Mouse (Mus musculus): ENCODE results near the gene Ttc22.

Ttc22 gene

DNA sequence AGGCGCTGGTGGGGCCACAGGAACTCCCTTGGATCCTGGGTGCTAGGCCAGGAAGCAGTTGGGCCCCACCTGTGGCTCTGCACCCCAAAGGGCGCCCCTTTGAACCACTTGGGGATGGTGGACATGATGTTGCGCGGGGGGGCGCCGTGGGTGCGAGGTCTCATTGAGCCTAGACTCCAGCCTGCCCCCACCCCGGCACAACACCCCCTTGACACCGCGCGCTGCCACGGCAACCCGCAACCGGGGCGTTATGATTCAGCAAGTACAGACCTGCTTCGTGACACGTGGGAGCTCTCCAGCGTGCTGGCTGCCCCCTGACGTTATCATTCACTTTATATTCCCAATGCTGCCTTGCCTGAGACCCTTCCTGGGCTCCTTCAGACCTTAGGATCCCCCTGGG lies 5.2 kb upstream of the Ttc22 start, which contains the start of gene Lexm:
TSS of gene Lexm (minus strand) at position 186 of the 400 bp plus-strand sequence.
- DNase-seq = no peak

DNA sequence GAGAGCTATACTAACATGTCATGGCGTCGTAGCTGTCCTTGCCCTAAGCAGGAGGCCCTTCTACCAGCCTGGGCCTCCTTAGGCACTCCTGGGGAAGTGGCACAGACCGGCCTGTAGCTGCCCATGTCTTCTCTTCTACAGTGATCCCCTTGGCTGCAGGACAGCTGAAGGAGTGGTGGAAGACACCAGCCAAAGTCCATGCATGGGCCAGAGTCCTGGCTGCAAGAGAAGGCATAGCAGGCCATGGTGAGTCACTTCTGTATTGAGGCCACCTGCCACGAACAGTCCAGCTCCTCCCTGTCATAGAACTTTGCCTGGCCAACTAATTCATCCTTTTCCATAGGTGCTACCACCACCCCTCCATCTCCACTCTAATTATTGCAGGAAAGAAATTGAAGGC lies 3.3 kb upstream of the Ttc22 start:
- DNase-seq = no peak

DNA sequence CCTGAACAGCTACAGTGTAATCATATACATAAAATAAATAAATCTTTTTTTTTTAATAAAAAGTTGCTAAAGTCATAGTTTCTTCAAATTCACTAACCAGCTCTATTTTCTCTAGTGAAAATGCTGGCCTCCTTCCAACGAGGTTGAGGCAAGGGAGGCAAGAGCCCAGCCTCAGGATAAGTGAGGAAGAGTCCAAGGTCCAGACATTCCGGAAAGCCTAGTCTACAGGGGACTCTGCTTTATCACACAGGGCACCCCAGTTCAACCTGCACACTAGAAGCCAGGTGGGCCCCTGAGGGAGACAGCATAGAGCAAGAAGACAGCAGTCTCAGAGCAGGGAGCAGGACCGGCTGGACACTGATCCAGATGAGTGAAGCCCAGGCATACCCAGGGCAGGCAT lies 804 bp upstream of the Ttc22 start:
- DNase-seq = no peak

DNA sequence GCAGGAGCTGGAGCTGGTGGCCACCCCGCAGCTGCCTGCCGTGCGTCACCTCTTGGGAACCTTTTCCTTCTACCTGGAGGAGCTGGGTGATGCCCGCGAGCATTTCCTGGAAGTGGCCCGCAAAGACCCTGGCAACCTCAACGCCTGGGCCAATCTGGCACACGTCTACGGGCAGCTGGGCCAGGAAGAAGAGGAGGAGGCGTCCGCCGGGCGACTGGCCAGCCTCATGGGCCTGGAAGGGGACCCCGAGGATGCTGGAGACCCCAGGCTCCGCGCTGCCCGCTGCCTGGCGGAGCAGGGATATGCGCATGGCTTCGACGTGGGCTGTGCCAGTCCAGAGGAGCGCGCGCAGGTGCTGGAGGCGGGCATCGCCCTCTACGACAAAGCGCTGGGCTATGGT lies 480 bp downstream of the Ttc22 start:
- no peak for DNase-seq

DNA sequence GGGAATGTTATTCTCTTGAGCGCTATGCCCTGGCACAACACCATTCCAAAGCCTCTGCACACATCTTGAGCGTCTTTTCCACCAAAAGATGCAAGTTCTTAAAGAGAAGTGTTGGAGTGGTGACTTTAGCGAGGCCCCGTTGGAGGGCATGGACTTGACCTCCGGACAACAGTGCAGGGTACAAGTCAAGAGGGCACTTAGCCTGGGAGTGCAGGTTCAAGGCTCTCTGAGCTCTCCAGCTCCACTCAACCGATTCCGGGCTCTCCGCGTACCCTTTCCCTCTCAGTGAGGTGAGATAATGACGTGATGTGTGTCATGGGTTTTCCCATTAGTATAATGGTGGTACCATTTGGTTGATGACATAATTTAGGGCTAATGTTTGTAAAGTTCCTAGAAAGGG lies 2.0 kb downstream of the Ttc22 start:
- DNase-seq = no peak

DNA sequence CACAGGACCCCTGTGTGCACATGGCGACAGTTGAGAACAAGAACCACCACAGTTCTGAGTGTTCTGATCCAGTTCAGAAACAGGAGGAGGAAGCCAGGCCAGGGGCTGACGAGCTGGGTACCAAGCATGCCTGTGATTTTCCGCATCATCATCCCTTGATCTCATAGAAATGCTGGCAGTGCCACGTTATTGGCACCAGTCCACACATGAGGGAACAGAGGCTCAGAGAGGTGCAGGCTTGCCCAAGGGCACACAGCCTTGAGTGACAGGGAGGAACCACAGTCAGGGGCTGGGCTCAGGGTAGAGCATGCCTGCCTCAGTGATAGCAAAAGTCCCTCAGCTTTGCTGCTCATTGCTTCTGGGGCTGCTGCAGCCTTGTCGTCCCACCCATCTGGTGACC lies 5.6 kb downstream of the Ttc22 start:
- DNase-seq = no peak

DNA sequence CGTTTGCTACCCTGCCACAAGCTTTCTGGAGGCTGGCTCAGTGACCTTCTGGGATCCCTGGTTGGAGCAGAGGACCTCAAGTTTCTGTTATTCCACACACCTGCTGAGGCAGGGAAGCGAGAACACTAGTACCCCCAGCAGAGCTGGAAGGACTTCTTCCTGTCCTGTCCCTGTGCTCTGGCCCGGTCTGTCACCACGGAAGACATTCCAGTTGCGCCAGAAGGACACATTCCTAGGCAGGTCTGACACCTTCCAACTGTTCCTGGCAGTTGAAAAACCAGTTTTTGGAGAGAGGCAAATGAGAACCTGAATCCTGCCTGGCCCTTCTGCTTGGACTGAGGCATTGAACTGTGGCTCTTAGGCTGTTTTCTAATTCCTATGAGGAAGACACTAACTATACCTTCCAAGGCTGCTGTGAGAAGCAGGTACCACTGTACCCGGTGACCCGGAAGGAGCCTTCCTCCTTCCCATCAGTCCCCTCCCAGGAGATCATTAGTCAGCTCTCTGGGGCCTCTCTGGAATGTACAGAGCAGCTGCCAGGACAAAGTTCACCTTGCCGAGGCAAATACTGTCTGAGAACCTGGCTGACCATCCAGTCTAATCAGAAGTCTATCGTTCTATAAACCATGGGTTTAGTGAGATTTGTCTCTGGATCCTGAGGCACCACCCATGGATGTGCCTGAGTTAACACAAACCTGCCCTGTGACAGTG lies 6.6 kb downstream of the Ttc22 start:
- no peak for DNase-seq

DNA sequence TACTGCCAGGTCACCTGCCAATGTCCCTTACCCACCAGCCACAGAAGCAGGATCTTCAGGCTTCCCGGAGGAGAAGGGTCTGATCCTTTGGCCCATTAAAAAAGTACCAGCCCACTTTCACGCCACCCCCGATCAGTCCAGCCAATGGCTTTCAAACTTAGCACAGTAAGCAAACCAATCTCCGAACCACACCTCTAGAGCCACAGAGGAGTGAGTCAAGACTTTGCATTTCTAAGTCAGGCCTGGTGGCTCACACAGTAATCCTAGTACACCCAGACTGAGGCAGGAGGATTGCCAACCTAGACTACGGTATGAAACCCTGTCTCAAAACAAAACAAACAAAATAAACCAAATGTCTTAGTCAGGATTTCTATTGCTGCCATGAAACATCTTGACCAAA lies 7.1 kb downstream of the Ttc22 start:
- no peak for DNase-seq

DNA sequence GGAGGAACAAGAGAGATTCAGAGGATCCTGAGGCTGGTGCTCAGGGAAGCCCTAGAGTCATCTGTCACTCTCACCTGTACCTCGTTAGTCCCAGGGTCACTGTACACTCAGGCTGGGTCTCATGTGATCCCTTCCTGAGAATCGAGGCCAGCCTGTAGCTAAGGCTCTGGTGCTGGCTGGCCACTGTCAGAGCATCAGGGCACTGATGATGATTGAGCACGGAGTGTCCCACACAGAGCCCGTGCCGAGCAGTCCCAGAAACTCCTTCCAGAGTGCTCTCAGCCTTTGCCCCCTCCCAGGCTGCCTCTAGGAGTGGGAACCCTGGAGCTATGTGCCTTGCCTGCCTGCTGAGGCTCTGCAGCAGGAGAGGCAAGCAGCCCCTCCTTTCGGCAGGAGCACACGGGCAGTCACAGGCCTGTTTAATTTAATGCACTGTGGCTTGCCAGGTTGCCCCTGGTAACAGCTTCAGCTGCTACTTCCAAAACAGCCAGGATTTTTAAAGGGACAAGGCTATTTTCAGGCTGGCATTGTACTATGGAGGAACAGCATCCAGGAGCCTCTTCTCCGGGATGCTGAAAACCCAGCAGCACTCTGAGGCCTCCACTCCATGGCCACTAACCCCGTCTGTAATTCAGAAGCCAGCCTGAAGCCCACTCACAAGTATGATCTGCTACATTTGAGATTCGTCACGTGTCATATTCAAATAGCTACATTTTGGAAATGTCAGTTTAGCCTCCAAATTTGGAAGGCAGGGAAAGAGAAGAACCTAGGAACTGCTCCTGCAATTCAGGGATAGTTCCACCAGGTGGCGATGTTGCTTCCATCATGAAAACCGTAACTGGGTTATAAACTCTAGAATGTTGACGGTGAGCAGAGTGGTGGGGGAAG lies 8.3 kb downstream of the Ttc22 start:
- DNase-seq = peak; percentile 72

DNA sequence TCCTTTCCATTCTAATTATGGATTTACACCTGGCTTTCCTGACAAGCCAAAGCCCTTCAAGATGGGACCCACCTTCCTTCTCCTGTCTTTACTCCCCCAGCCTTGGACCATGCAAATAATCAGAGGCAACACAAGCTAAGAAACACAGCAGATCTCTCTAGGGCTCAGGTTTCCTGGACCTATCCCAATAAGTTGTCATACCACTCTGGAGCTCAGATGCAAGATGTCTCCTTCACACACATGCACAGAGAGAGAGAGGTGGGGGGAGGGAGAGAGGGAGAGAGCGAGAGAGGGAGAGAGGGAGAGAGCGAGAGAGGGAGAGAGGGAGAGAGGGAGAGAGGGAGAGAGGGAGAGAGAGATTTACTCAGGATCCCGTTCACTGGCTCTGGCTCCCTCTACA lies 10.1 kb downstream of the Ttc22 start:
- no peak for DNase-seq

DNA sequence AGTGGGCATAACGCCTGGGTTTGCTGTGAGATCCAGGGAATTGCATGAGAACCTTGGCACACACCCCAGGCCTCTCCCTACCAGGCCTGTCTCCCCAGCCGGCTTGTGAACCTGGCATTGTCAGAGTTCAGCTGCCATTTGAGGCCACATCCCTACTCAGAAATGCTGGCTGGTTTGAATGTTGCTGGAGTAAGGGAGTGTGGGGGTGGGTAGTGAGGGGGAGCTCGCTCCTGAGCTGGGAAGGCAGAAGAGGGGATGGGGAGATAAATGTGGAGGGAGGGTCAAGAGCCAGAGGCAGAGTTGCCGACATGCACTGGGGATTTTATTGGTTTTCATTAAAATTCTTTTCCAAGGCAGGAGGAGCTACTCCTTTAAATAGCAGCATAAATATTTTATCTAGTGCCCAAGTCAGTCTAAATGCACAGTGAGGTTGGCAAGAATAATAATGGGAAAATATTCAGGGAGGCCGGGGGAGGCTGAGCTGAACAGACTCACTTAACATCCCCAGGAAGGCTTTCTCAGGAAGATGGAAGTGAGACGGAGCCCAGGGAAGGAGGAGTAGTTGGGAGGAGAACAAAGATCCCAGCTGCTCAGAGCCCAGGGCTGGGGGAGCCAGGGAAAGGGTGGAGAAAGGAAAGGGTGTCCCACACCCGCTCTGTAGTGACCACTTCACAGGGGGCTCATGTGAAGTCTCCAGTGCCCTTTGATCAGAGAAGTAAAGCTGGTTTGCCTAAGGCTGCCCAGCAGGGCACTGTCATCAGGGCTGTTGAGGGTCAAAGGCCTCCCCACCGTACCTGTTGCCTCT lies 11.3 kb downstream of the Ttc22 start:
- no peak for DNase-seq

DNA sequence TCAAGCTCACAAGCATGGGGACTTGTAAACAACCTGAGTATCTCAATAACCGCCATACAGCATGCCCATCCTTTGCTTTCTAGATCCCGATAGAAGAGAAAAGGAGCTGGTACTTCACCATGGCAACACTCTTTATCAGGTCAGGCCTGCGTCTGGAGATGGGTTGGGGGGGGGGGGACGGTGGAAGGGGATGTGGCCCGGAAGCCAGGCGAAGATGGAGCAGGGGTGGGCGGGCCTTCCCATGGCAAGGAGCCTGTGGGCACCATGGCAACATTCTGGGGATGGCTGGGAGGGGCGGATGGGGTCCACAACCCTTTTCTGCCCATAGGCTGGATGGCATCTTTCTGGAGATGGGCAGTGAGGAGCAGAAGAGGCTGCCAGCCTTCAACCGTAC lies 11.9 kb downstream of the Ttc22 start:
- no peak for DNase-seq

DNA sequence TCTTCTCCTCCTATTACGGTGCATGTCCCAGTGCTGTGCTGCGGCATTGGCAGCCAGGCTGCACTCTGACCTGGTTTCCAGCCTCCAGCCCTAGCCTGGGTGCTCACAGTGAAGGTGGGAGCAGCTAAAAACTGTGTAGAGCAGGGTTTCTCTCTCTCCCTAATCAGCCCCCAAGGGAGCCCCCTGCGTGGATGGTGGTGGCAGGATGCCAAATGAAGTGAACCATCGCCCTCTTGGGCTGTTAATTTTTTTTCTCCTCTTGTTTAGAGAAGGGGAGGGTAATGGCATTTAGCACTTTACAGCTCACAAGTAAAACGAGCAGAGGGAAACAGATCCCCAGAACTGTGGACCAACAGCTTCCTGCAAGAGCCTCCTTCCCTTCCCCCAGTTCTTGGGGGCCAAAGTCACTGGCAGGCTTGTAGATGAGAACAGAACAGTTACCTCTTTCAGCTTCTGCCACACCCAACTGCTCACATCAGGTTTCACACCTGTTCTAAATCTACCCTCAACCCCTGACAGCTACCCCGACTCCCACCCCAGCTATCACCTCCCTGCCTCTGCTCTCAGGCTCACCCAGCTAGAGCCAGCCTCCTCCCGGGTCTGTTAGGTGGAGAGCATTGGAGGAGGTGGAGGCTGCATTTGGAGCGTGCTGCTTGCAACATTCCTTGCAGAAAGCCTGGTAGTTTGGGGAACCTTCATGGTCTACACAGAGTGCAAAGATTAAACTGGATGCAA lies 21.4 kb downstream of the Ttc22 start:
- no peak for DNase-seq

DNA sequence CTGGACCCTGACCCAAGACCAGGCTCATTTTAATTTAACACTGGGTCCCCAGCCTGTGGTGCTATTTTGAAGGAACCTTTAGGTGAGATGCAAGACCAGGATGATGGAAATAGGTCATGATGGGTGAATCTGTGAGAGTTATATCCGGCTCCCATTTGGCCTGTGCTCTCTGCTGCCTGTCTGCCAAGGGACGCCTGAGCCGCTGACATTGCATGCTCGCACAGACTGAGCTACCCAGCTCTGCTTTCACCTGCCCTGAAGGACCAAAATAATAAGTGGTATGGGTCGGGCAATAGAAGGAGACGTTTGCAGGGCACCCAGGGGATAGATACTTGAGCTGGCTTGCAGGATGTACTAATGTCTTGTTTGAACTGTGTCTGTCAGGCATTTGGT lies 22.0 kb downstream of the Ttc22 start:
- DNase-seq = no peak

DNA sequence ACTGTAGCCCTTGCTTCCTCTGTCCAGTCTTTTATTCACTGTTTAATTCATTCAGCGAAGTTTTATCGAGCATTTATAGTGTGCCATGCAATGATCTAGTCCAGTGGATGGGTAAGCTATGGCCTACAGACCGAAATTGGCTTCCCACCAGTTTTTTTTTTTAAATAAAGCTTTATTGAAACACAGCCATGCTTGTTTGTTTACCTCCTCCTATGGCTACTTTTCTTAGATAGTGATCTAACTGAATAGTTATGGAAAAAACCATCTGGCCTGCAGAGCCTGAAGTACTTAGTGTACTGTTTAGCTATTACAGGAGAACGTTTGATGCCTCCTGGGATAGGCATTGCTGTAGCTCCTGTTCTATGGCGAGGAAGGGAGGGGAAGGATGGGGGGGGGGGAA lies 23.6 kb downstream of the Ttc22 start:
- no peak for DNase-seq

DNA sequence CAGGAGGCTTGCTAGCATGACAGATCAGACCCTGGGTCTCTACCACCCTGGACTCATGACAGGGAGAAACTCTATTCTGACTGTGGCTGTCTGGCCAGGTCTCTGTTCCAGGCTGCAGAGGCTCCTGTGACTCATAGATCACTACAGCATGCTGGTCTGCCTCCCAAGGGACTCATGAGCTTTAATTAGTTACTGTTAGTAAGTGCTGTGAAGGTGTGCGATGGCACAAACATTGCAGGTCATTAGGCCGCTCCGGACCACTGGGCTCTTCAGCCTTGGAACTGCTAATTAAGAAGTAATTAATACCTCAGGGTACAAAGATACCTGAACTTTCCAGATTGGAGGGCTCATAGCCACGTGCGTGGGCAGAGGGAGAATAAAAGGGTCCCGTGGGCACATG lies 24.9 kb downstream of the Ttc22 start:
- DNase-seq = no peak

DNA sequence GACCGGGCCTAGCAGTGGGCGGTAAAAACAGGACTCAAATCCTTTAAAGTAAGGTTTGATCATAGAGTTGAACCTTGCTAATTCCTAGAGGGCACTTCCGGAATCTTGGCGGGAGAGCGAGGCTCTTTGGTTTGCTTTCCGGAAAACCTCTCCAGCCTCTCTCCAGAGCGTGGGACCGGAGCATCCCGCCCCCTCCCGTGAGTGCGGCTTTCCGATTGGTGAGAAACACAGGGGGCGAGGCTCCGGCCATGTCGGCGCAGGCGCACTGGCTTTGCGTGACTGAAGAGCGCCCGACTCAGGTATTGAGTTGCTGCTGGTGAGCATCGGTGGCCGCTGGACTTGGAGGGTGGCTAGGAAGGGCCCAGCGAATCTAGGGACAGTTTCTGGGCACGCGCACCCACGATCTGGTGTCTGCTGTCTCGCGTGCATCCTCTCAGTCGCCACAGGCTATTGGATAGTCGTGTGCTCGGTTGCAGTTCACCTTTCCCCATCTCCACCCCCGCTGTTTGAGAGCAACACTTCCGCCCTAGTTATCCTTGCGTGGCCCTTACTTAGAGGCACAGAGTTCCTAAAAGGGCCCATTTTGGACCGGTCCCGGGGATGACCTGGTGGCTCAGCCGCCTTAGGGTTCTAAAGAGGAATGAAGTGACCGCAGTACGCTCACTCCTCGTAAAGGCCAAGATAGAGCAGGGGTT lies 28.7 kb downstream of the Ttc22 start, which contains the start of gene Pars2:
TSS of gene Pars2 (plus strand) at position 237 of the 695 bp plus-strand sequence.
- DNase-seq = peak; percentile 98

DNA sequence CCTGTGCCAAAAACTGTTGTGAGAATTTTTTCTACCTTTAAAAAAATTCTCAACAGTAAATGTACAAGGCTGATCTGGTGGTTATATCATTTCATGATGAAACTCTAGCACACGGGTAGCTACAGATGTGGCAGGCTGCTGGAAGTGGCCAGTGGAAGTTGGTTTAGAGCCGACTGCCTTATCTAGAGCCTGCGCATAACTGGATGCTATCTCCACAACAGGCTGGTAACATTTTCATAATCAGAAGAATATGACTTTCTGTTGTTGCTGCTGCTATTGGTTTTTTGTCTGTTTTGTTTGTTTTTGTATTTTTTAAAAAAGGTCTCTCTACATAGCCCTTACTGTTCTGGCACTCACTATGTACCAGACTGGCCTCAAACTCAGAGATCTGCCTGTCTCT lies 30.3 kb downstream of the Ttc22 start:
- no peak for DNase-seq

DNA sequence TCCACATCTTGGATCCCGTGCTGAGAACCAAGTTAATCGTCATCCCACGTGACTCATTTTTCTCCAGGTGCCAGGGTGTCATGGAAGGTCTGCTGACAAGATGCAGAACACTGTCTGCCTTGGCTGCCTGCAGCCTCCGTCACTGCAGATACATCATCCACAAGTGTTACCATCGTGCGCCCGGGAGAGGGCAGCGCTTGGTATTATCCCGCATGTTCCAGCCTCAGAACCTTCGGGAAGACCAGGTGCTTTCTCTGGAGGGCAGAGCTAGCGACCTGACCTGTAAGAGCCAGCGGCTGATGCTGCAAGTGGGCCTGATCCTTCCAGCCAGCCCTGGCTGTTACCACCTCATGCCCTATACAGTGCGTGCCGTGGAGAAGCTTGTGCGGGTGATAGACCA lies 30.8 kb downstream of the Ttc22 start:
- no peak for DNase-seq

DNA sequence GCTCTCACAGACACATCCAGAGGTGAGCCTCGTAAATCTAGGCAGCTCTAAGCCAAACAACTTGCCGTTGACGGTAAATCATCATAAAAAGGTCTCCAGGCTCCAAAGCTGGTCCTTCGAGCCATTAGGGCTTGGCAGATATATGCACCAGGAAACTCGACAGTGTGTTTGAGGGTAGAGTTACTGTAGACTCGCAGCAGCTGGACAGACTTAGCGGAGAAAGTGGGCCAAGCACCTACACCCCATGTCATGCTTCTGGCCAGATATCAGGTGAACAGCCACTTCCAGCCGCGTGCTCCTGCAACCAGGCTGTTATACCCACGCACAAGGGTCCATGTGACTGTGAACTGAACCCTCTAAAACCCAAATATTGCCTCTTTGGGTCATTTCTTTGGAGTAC lies 33.4 kb downstream of the Ttc22 start:
- DNase-seq = no peak

DNA sequence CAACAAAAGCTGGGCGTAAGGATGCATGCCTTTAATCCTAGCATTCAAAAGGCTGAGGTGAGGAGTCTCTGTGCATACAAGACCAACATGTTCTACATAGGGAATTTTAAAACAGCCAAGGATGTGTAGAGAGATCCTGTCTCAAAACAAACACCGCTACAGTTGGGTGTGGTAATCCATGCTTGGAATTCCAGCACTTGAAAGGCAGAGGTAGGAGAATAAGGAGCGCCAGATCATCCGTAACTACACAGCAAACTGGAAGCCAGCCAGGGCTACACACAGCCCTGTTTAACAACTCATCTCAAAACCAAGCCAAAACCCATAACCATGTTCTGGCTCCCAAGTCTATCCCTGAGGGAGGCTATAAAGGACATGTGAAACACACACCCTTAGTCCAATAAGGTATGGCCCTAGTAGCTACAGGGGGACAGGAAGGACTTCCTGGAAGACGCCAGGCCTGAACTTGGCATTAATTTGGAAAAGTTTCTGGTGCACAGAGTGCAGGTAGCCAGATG lies 41.8 kb downstream of the Ttc22 start:
- no peak for DNase-seq

DNA sequence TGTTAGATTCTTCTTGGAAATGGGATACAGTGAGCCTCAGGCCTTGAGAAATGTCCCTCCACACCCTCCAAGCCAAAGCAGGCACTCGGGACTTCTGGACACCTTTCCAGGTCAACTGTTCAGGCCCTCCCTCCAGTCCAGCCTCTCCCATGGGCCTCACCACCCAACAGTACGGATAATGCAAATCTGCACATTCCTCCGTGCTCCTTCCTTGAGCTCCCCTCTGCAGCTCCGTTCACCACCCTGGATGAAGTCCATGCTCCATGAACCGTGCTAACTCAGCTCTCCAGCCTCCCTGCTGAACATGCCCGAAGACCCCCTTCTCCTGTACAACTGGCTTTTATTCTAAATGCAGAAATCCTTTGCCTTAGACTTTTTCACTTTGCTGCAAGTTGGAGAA lies 42.5 kb downstream of the Ttc22 start:
- DNase-seq = no peak
